Mouse (Mus musculus) heart, postnatal 25 days (tissue): ENCODE data around the gene Dpep3. TPM values are rescaled to one million over a fixed set of nuclear protein-coding genes. Genes with fewer than 3 reads are reported as not detected.
A peak's percentile ranks its signal among the peaks of the same experiment; 100 is the strongest.

Source experiments
- DNase-seq: peaks from one replicate; pipeline ENCODE4 v3.0.0; 2022; ENCODE audit warnings: low spot score
- intact Hi-C: fragments of 180-260 bp; cut with DNase I; formaldehyde crosslinking; loops from one replicate; pipeline ENCODE4 v1.15.1; 2025
- microRNA-seq: library from miRNA; unstranded; fragments of <30 nt; microRNA quantifications from one replicate; pipeline ENCODE4 v1.2.0, GENCODE M21; 2022
- total RNA-seq, 2 experiments: library from RNA; stranded (reverse); gene quantifications; 2 replicates each; pipeline ENCODE4 v1.2.3; 2021

Gene Dpep3
- total RNA-seq, 2 experiments from 2014 or later, result not detected

DNA sequence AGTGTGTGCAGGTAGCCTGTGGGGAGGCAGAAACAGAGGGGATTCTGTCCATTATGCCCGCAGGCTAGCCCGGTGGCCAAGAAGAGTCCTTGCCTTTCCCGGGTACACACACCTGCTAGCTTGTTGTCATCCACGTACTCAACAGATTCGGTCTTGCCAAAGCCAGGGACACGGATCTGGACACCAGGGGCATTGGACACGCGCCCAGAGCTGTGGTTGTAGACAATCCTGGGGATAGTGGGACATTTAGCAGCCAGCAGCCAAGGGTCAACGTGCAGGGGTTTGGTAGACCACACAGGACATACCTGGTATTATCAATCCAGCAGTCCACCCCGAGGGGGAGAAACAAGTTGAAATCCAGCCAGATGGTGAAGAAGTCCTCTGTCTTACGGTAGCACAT lies 37.2 kb downstream of the Dpep3 start:
- intact Hi-C loops, result no loop called here
- DNase-seq, result no peak

DNA sequence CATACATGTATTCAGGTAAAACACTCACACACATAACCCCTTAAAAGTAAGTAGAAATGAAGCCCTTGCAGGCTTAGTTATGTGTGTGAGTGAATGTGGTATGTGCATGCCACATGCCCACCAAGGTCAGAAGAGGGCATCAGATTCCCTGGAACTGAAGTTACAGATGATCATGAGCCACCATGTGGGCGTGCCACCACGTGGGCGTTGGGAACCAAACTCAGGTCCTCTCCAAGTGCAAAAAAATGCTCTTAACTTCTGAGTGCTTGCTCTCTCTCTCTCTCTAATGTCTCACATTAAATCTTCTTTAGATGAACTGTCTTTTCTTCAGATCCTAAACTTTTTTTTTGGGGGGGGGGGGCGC lies 40.9 kb downstream of the Dpep3 start, which contains the start of gene Psmb10:
Gene Psmb10, minus strand, starts transcription at position 139 of the 364 bp plus-strand sequence.
- DNase-seq, result no peak
- intact Hi-C loops, result loop anchor here (2.0 kb wide), 1 partner anchor 19 kb away; no protein-coding TSS in a partner anchor

DNA sequence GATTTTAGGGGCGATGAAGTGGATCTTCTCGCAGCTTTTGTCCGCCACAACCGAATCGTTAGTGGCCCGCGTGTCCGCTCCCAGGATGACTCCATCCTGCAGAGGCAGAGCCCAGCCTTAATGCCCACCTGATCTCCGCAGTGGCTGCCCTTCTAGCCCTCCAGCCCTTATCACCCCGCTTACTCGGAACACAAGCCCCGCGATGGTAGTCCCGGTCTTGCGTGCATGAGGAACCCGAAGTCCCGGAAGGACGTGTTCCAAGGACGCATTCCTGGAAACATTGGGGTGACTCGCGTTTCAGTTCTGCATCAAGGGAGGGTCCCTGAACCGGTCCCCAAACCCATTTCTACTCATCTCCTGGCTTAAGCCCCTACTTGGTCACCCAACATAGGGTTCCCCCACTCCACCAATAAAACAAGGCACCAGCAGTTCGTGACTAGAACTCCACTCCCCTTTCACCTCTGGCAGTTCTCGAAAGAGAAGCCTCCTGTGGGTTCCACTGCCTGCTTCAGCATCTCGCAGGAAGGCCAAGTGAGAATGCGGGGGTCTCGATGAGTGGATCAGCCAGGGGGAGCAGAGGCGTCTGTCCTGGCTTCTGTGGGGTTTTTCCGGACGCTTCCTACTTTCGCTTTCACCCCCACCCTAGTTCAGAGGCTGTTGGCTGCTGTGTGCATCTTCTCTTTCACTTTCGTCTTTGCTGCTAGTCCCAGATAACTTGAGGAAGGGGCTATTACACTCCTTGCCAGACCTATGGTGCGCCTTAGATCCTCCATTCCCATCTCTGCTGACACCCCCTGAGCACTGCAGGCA lies 41.5 kb downstream of the Dpep3 start:
- intact Hi-C loops, result loop anchor here (2.0 kb wide), 1 partner anchor 19 kb away; no protein-coding TSS in a partner anchor
- no peak for DNase-seq

DNA sequence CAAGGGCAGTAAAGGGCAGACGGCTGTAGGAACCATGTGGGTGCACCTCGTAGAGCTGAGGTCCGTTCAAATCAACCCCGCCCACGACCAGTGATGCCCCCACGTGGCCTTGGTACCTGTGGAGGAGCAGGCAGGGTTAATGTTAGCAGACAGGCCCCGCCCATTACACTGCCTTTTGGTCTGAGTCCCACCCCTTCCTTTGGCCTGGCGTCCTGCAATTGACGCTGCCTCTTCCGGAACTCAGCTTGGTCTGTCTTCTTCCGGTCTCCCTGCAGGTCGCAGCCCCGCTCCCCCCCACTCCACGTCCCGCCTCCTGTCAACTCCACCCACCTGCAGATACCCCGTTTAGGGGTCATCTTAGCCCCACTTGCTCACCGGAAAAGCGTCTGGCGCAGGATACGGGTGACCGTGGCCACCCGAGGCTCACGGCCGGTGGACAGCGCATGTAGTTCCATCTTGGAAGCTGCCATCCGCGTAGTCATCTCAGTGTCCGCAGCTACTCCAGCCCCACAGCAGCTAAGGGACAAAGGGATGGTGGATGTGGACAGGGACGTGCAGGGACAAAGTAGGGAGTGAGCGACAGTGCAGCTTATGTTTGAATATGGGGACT lies 42.3 kb downstream of the Dpep3 start:
- DNase-seq, result peak; percentile 81
- intact Hi-C loops, result no loop called here

DNA sequence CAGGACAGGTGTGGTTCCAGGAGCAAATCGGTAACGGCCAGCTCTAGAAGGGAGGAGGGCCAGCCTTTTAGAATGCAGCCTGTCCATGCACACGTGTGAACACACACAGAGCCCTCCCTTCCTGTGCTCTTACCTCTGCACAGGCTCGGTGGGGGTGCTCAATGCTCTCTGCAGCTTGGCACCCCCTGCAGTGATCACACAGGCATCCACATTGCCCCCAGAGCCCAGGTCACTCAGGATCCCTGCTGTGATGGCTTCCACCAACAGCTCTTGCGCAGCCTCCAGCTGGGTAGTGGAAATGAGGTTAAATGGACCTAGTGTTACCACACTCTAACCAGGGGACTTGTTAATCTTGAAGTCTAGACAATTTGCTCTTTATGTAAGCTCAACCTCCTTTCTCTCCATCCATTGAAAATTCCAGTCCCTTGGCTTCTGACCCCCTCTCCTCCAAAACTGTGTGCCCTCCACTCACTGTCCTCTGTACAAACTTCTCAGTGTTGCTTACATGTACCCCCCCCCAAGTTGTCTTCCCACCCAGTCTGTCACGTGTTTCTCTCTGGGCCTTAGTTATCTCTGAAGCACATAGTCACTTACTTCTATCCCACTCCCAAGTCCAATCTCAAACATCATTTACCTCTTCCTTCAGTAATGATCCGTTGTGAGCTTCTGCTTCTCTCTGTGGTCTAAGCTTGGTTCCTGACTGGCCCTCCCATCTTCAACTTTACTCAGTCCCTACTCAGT lies 43.2 kb downstream of the Dpep3 start:
- intact Hi-C loops, result no loop called here
- DNase-seq, result no peak

DNA sequence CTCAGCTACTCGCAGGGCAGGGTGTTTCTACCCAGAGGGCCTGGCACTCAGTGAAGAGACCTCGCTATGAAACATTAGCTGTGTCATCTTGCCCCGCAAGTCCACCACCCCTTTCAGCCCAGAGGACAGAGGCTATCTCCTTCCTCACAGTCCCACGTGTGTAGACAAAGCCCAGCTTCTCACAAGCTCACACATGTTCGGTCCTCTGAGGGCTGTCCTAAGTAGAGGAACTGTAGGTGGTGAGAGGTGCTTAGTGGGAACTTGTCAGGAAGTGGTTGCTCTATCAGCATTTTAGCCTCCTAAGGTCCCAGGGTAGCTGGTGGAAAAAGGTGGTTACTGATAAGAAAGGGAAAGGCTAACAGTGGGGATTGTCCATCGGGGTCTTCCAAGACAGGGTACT lies 44.1 kb downstream of the Dpep3 start:
- intact Hi-C loops, result no loop called here
- no peak for DNase-seq

DNA sequence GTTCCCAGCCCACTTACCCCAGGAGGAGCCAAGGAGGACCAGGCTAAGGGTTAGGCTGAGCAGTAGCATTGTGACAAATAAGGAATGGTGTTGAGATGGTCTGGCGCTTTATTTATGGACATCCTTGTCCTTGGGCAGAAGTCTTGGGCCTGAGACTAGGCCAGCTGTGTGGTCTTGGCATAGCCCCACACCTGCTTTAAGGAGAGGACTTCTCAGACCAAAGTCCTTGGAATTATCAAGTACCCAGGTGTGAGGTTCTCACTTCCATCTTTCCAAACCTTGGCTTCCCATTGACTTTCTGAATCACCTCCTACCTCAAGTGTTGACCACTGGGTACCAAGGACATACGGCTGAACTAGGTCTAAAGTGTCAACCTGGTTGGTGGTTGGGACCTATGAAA lies 45.5 kb downstream of the Dpep3 start, which contains the start of gene Ctrl:
Gene Ctrl, minus strand, starts transcription at position 101 of the 400 bp plus-strand sequence.
- intact Hi-C loops, result loop anchor here (5.0 kb wide), 2 partner anchors 81 to 311 kb away; partner anchors contain the start of gene Cenpt
- no peak for DNase-seq

DNA sequence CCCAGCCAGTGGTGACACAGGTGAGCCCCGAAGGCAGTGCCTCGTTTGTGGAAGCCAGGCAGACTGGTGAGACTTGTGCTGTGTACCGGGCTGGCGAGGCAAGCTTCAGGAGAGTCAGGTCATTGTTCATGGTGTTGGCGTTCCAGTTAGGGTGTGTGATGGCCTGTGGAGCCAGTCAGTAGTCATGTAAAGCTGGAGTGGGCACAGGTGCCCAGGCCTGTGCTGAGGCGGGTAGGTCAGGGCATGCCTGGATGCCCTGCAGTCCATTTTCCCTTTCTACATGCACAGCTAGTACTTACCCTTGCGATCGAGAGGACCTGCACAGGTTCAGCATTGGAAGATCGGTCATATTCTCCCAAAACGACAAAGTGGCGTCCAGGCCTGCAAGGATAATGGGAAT lies 46.7 kb downstream of the Dpep3 start:
- intact Hi-C loops, result loop anchor here (5.0 kb wide), 2 partner anchors 80 to 310 kb away; partner anchors contain the start of gene Cenpt
- DNase-seq, result no peak

DNA sequence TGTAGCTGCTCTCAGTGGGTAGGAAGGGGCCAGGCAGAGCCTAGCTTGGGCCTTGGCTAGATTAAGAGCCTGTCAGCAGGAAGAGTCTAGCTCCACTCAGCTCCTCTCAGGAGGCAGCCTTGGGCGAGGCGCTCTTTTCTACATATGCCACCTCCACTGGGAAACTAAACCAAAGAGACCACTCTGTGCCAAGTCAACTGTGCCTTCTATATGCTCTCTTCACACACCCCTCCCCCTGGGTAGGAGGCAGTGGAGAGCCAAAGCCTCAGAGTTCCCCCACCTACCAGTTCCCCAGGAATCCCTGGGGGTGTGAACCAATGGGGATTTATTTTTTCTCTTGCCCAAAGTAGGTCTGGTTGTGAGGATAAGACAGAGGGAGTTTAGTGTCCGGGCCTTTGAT lies 48.0 kb downstream of the Dpep3 start:
- intact Hi-C loops, result loop anchor here (5.0 kb wide), 2 partner anchors 79 to 309 kb away; partner anchors contain the start of gene Cenpt
- DNase-seq, result no peak

DNA sequence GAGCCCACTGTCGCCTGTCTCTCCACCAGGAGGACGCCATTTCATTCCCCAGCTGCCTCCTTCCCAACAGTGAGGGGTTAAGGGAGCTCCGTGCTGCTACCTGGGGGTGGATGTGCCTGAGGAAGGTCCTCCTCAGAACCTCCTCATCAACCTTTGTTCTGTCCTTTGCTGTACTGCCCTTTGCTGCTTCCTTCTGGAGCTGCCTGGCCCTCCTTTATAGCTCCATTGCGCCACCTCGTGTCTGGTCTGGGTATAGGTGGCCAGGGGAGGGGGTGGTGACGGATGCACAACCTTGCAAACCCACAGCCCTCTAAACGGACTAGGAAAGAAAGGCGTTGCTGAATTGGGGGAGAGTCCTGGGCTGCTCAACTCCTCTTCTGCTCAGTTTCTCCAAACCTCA lies 48.6 kb downstream of the Dpep3 start:
- intact Hi-C loops, result loop anchor here (1.0 to 5.0 kb wide), 4 partner anchors 78 to 308 kb away; partner anchors contain the start of gene Cenpt
- DNase-seq, result peak; percentile 52

DNA sequence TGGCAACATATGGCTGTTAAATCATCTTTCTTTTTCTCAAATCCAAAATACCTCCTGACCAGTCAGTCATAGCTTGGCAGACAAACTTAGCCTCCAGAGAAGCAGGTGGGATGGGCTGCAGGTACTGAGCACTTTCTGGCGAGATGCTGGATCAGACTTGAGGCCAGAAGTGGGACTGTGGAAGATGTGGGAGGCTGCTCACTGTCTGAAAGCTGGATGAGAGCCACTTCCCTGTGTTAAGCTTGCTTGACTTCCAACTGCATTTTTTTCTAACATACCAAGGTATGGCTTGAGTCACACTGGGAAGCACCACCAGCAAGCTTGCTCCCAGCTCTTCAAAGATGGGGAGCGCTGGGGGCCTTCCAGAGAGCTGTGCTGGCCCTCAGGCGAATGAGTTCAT lies 54.1 kb downstream of the Dpep3 start:
- intact Hi-C loops, result no loop called here
- no peak for DNase-seq

Small RNA genes within 50 kb of the gene (microRNA-seq; reads per million reads assigned to microRNA genes)
- not detected for gene Mir7074

Other genes starting within 250 kb of the Dpep3 start
- 1 to 10 TPM; 4.2 to 4.8 TPM for gene Gfod2, start 220.8 kb downstream of the Dpep3 start, total RNA-seq
- gene Ranbp10, start 152.1 kb downstream of the Dpep3 start, total RNA-seq, result 10 to 100 TPM; 19.1 to 19.2 TPM
- not detected for gene Tsnaxip1, start 151.7 kb downstream of the Dpep3 start, total RNA-seq
- 1 to 10 TPM; 2.2 to 2.9 TPM for gene Cenpt, start 126.2 kb downstream of the Dpep3 start, total RNA-seq
- 10 to 100 TPM; 23.8 to 27.4 TPM for gene Thap11, start 124.3 kb downstream of the Dpep3 start, total RNA-seq
- 10 to 100 TPM; 30.7 to 35.0 TPM for gene Nutf2, start 118.8 kb downstream of the Dpep3 start, total RNA-seq
- 10 to 100 TPM; 23.5 to 23.8 TPM for gene Edc4, start 98.5 kb downstream of the Dpep3 start, total RNA-seq
- gene Nrn1l, start 85.9 kb downstream of the Dpep3 start, total RNA-seq, result under 1 TPM; 0.61 to 0.65 TPM
- gene Pskh1, start 79.0 kb downstream of the Dpep3 start, total RNA-seq, result 10 to 100 TPM; 16.0 to 16.6 TPM
- gene Ctrl, start 45.6 kb downstream of the Dpep3 start, total RNA-seq, result under 1 TPM in 1 of 2 experiments, not detected in 1; 0.31 TPM
- 10 to 100 TPM; 64.8 to 68.3 TPM for gene Psmb10, start 41.0 kb downstream of the Dpep3 start, total RNA-seq
- 1 to 10 TPM in 1 of 2 experiments, under 1 TPM in 1; 0.75 to 1.3 TPM for gene Lcat, start 36.0 kb downstream of the Dpep3 start, total RNA-seq
- 10 to 100 TPM; 39.4 to 48.7 TPM for gene Slc12a4, start 13.3 kb downstream of the Dpep3 start, total RNA-seq
- gene Dus2, start 11.9 kb upstream of the Dpep3 start, total RNA-seq, result 1 to 10 TPM; 8.8 to 8.9 TPM
- not detected for gene Dpep2nb, start 26.5 kb upstream of the Dpep3 start, total RNA-seq
- gene Ddx28, start 32.5 kb upstream of the Dpep3 start, total RNA-seq, result 10 to 100 TPM; 10.1 to 10.3 TPM
- 10 to 100 TPM; 19.3 to 21.7 TPM for gene Nfatc3, start 79.4 kb upstream of the Dpep3 start, total RNA-seq
- gene Esrp2, start 157.5 kb upstream of the Dpep3 start, total RNA-seq, result under 1 TPM; 0.53 to 0.60 TPM
- 1 to 10 TPM; 7.8 to 8.7 TPM for gene Pla2g15, start 171.0 kb upstream of the Dpep3 start, total RNA-seq
- gene Slc7a6, start 189.4 kb upstream of the Dpep3 start, total RNA-seq, result 10 to 100 TPM; 12.0 to 12.2 TPM
- gene Slc7a6os, start 231.5 kb upstream of the Dpep3 start, total RNA-seq, result 10 to 100 TPM in 1 of 2 experiments, 1 to 10 TPM in 1; 9.6 to 10.9 TPM
- 10 to 100 TPM; 23.1 to 25.8 TPM for gene Prmt7, start 231.5 kb upstream of the Dpep3 start, total RNA-seq